Mouse (Mus musculus): ENCODE data around the gene Rnf2. TPM values are rescaled to one million over a fixed set of nuclear protein-coding genes. Genes with fewer than 3 reads are reported as not detected.

Rnf2 gene
- polyA plus RNA-seq, 1 experiment: 140 TPM

GRCm38 (mm10) chr1:151510811-151511210 lies 10.1 kb upstream of the Rnf2 start:
- Histone ChIP-seq H3K4me3 (ENCODE audit: low read depth, low read length) (no peak overlapping the region), H3K9ac (ENCODE audit: low read depth, poor library complexity, severe bottlenecking) (no peak overlapping the region), H3K36me3 (ENCODE audit: control insufficient read depth, insufficient read depth, low read length, poor library complexity, severe bottlenecking) (no peaks in the 10 kb centered on the region), H3K9me3 (replicated peaks; ENCODE audit: control insufficient read depth, insufficient read depth, low read length, poor library complexity, severe bottlenecking) (no peaks in the 10 kb centered on the region), H3K4me1 (ENCODE audit: control insufficient read depth, insufficient read depth, low read length) (peaks cover 3% of the 10 kb centered on the region), H3K27ac (ENCODE audit: insufficient read depth, low read length) (no peak overlapping the region), H3K27me3 (ENCODE audit: control insufficient read depth, insufficient read depth, low read length, poor library complexity, severe bottlenecking) (no peaks in the 10 kb centered on the region)
- no peak for TF ChIP-seq CTCF (IDR thresholded peaks at IDR 0.05; ENCODE audit: low read depth, low read length)

GRCm38 (mm10) chr1:151499815-151500501 lies 797 bp downstream of the Rnf2 start:
- Histone ChIP-seq H3K36me3 (ENCODE audit: control insufficient read depth, insufficient read depth, low read length, poor library complexity, severe bottlenecking) (no peaks in the 10 kb centered on the region), H3K9ac (ENCODE audit: low read depth, poor library complexity, severe bottlenecking) (peak overlapping the region; percentile 89), H3K27me3 (ENCODE audit: control insufficient read depth, insufficient read depth, low read length, poor library complexity, severe bottlenecking) (no peaks in the 10 kb centered on the region), H3K9me3 (replicated peaks; ENCODE audit: control insufficient read depth, insufficient read depth, low read length, poor library complexity, severe bottlenecking) (no peaks in the 10 kb centered on the region), H3K4me3 (ENCODE audit: low read depth, low read length) (peak overlapping the region; percentile 92), H3K27ac (ENCODE audit: insufficient read depth, low read length) (0 out of 2 replicates have a peak overlapping the region, but pooled peaks have one; percentile 13), H3K4me1 (ENCODE audit: control insufficient read depth, insufficient read depth, low read length) (peaks cover 2% of the 10 kb centered on the region)
- TF ChIP-seq EP300 (IDR thresholded peaks at IDR 0.05; ENCODE audit: insufficient read depth, low read depth, low read length) (no peak), POLR2A (IDR thresholded peaks at IDR 0.05; ENCODE audit: insufficient read depth, low read length) (no peak), CTCF (IDR thresholded peaks at IDR 0.05; ENCODE audit: low read depth, low read length) (no peak)

GRCm38 (mm10) chr1:151498381-151498780 lies 2.4 kb downstream of the Rnf2 start:
- peaks cover 2% of the 10 kb centered on the region for H3K4me1 ChIP-seq (ENCODE audit: control insufficient read depth, insufficient read depth, low read length)
- H3K27ac ChIP-seq (ENCODE audit: insufficient read depth, low read length): no peak overlapping the region
- no peak overlapping the region for H3K9ac ChIP-seq (ENCODE audit: low read depth, poor library complexity, severe bottlenecking)
- H3K4me3 ChIP-seq (ENCODE audit: low read depth, low read length): no peak overlapping the region
- no peaks in the 10 kb centered on the region for H3K9me3 ChIP-seq (replicated peaks; ENCODE audit: control insufficient read depth, insufficient read depth, low read length, poor library complexity, severe bottlenecking)
- TF ChIP-seq CTCF (IDR thresholded peaks at IDR 0.05; ENCODE audit: low read depth, low read length) (no peak), POLR2A (IDR thresholded peaks at IDR 0.05; ENCODE audit: insufficient read depth, low read length) (no peak), EP300 (IDR thresholded peaks at IDR 0.05; ENCODE audit: insufficient read depth, low read depth, low read length) (no peak)
- no peaks in the 10 kb centered on the region for H3K36me3 ChIP-seq (ENCODE audit: control insufficient read depth, insufficient read depth, low read length, poor library complexity, severe bottlenecking)
- no peaks in the 10 kb centered on the region for H3K27me3 ChIP-seq (ENCODE audit: control insufficient read depth, insufficient read depth, low read length, poor library complexity, severe bottlenecking)

GRCm38 (mm10) chr1:151497942-151498341 lies 2.8 kb downstream of the Rnf2 start:
- Histone ChIP-seq H3K9ac (ENCODE audit: low read depth, poor library complexity, severe bottlenecking) (no peak overlapping the region), H3K4me3 (ENCODE audit: low read depth, low read length) (no peak overlapping the region), H3K27me3 (ENCODE audit: control insufficient read depth, insufficient read depth, low read length, poor library complexity, severe bottlenecking) (no peaks in the 10 kb centered on the region), H3K9me3 (replicated peaks; ENCODE audit: control insufficient read depth, insufficient read depth, low read length, poor library complexity, severe bottlenecking) (no peaks in the 10 kb centered on the region), H3K36me3 (ENCODE audit: control insufficient read depth, insufficient read depth, low read length, poor library complexity, severe bottlenecking) (no peaks in the 10 kb centered on the region), H3K27ac (ENCODE audit: insufficient read depth, low read length) (no peak overlapping the region), H3K4me1 (ENCODE audit: control insufficient read depth, insufficient read depth, low read length) (peaks cover 2% of the 10 kb centered on the region)
- TF ChIP-seq POLR2A (IDR thresholded peaks at IDR 0.05; ENCODE audit: insufficient read depth, low read length): no peak
- no peak for TF ChIP-seq CTCF (IDR thresholded peaks at IDR 0.05; ENCODE audit: low read depth, low read length)
- no peak for TF ChIP-seq EP300 (IDR thresholded peaks at IDR 0.05; ENCODE audit: insufficient read depth, low read depth, low read length)

- Histone ChIP-seq H3K9me3 (replicated peaks; ENCODE audit: control insufficient read depth, insufficient read depth, low read length, poor library complexity, severe bottlenecking) (no peaks in the 10 kb centered on the region), H3K27me3 (ENCODE audit: control insufficient read depth, insufficient read depth, low read length, poor library complexity, severe bottlenecking) (no peaks in the 10 kb centered on the region), H3K9ac (ENCODE audit: low read depth, poor library complexity, severe bottlenecking) (no peak overlapping the region), H3K4me1 (ENCODE audit: control insufficient read depth, insufficient read depth, low read length) (peaks cover 2% of the 10 kb centered on the region), H3K27ac (ENCODE audit: insufficient read depth, low read length) (no peak overlapping the region), H3K36me3 (ENCODE audit: control insufficient read depth, insufficient read depth, low read length, poor library complexity, severe bottlenecking) (no peaks in the 10 kb centered on the region), H3K4me3 (ENCODE audit: low read depth, low read length) (no peak overlapping the region)
- no peak for TF ChIP-seq EP300 (IDR thresholded peaks at IDR 0.05; ENCODE audit: insufficient read depth, low read depth, low read length)
- peak; percentile 88 for TF ChIP-seq CTCF (IDR thresholded peaks at IDR 0.05; ENCODE audit: low read depth, low read length)
Observed at GRCm38 (mm10) chr1:151497028-151497427, 3.7 kb downstream of the Rnf2 start.

- no peaks in the 10 kb centered on the region for H3K9me3 ChIP-seq (replicated peaks; ENCODE audit: control insufficient read depth, insufficient read depth, low read length, poor library complexity, severe bottlenecking)
- H3K36me3 ChIP-seq (ENCODE audit: control insufficient read depth, insufficient read depth, low read length, poor library complexity, severe bottlenecking): no peaks in the 10 kb centered on the region
- no peak overlapping the region for H3K27ac ChIP-seq (ENCODE audit: insufficient read depth, low read length)
- TF ChIP-seq POLR2A (IDR thresholded peaks at IDR 0.05; ENCODE audit: insufficient read depth, low read length): no peak
- no peak for TF ChIP-seq EP300 (IDR thresholded peaks at IDR 0.05; ENCODE audit: insufficient read depth, low read depth, low read length)
- no peak for TF ChIP-seq CTCF (IDR thresholded peaks at IDR 0.05; ENCODE audit: low read depth, low read length)
- no peak overlapping the region for H3K4me3 ChIP-seq (ENCODE audit: low read depth, low read length)
- no peaks in the 10 kb centered on the region for H3K27me3 ChIP-seq (ENCODE audit: control insufficient read depth, insufficient read depth, low read length, poor library complexity, severe bottlenecking)
- no peak overlapping the region for H3K9ac ChIP-seq (ENCODE audit: low read depth, poor library complexity, severe bottlenecking)
- peaks cover 2% of the 10 kb centered on the region for H3K4me1 ChIP-seq (ENCODE audit: control insufficient read depth, insufficient read depth, low read length)
Observed at GRCm38 (mm10) chr1:151495635-151496285, 5.0 kb downstream of the Rnf2 start.

All from ES-Bruce4 (cell line).